Mouse (Mus musculus) mouse trophoblast stem cell (cell line): ENCODE measurements around the gene Timm23.
"Not testable (repeated sequence)": the region's sequence is repeated elsewhere in the genome, so short reads cannot be mapped to it uniquely, and the experiment has no call there.

Experiments
- in situ Hi-C, 2 experiments: fragments of 300-500 bp; cut with MseI, MboI; formaldehyde crosslinking; loops; 2 replicates in 1 of 2; 3 replicates in 1 of 2; pipeline ENCODE4 v1.15.1; 2025

The Timm23 gene

DNA sequence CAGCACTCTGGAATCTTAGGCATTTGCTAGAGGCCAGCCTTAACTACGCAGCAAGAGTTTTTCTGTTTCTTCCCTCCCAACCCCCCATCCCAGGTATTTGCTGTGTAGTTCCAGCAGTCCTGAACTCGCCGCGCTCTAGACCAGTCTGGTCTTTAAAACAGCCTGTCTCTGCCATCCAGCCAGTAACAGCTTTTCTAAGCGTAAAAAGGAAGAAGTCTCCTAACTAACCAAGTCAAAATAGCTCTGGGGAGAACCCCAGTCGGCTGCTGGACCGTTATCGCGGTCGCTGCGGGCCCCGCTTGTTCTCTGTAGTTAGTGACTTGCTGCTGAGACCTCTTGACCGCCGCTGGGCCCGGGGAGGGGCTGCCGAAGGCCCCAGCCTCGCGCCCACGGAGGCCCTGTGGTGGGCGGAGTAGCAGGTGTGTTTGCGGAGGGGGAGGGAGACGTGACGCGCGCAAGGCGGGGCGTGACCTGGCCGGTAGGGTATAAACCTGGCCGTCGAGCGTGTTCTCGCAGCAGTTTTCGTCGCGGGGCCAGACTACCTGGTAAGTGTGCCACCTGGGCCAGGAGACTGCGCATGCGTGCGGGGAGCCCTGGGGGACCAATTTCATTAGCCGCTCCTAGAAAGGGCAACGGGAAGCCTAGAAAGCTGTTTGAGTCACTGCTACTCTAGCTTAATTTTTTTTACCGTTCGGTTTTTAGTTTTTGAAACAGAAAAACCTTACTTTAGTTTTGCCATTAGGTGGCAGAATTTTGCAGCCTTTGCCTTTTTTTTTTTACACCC is 36.2 kb downstream of the Timm23 start:
- in situ Hi-C loops = no loop called here

DNA sequence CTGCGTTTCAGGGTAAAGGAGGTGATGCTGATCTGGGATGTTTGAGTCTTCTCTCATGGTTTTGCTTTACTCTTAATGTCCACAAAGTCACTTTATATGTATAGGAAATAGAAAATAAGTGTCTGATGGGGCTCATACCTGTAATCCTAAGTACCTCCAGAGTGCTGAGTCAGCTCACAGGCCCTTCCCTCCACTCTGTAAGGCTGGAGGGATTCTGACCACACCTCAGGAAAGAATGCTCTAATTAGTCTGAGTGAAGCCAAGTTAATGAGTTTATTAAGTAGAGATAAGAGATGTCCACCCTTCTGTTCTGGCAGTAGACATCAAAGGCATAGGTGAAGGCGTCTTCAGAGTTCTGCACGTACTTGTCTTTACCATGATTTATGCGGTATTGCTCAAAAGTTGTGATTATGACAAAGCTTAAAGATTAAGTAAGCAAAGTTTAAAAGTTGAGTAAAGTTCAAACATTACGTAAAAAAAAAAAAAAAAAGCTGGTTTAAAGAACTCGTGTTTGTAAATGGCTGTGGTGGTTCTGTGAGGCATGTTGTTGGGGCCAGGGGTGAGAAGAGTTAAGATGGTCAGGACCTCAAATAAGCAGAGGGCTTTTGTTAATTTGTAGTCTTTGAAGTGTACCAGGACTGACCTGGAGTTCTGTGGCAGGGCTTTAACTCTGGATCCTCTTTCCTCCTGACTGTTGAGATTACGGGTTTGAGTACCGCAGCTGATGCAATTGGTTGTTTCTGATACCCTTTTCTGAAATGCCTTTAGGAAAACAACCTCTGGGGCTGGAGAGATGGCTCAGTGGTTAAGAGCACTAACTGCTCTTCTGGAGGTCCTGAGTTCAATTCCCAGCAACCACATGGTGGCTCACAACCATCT is 37.3 kb downstream of the Timm23 start:
- in situ Hi-C loops = no loop called here

GRCm38 (mm10) chr14:32163203-32163888 is 38.4 kb downstream of the Timm23 start:
- in situ Hi-C loops = no loop called here

GRCm38 (mm10) chr14:32162231-32162630 is 39.5 kb downstream of the Timm23 start:
- in situ Hi-C loops = no loop called here

DNA sequence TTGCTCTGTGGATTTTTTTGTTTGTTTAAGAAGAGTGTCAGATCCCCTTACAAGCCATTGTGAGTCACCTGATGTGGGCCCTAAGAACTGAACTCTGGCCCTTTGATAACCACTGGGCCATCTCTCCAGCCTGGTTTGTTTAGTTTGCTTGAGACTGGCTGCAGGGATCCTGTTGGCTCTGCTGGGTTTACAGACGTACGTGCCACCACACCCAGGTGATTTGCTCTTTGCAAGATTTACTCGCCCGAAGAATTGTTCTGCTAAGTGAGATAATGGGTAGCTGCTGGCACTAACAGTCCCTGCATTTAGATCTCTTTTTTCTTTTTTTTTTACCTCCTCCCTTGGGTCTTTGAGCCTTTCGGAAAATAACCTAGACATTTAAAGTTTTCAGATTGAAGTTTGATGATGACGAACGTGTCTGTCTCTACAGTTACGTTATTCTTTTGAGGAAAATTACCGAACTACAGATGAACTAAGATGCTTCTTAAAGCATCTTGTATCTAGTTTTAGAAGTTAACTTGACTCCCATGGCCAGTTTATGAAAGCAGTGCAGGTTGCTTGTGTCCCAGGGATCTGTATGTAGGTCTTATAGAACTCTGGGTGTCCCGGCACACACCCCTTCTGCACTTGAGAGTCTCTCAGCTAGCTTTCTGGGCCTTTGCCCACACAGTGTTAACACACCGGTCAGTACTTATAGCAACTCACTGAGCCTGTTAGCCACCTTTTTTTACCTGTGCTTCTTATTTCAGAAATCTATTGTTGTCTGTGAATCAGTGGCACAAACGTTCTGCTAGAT is 40.4 kb downstream of the Timm23 start:
- in situ Hi-C loops = no loop called here

DNA sequence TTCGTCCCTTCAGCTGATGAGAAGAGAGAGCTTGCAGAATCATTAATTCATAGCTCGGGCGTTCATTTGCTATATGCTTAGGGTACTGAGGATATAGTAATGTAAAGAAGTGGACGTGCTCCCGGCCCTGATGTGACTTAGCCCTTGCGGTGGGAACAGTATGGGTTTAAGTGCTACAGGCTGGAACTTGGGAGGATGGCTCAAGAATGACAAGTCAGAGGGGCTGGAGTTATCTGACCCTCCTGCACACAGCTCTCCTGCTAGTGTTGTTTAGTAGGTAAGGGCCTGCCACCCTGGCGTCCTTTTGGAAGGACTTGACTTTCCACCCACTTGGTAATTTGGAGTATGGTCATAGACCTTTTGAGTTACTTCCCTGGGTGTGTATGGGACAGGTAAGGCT is 41.1 kb downstream of the Timm23 start:
- in situ Hi-C loops = no loop called here

DNA sequence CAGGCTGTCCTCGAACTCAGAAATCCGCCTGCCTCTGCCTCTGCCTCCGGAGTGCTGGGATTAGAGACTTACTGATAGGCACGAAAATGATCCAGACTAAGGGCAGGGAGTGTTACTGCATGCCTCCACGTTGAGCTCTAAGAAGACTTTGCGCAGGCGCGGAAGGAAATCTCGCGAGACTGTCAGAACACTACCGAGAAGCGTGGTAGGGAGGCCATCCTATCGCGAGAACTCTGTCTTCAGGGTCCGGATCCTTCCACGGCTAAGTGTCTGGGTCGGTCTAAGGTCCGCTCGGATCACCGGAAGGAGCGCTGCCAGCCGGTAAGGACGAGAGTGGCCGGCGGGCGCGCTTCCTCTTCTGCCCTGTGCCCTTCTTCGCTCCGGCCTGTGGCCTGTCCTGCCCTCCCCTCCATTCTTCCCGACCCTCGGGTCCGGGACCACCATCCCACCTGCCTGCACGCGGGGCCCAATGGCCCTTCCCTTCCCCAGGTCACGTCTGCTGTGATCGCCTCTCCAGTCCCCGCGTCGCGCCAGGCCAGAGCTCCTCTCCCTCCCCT is 41.9 kb downstream of the Timm23 start, which contains the start of gene Ncoa4:
TSS of gene Ncoa4 (plus strand) at position 176 of the 557 bp plus-strand sequence.
- in situ Hi-C loops = no loop called here

- in situ Hi-C loops = no loop called here
These were observed 42.5 kb downstream of the Timm23 start for GRCm38 (mm10) chr14:32159150-32159670.

DNA sequence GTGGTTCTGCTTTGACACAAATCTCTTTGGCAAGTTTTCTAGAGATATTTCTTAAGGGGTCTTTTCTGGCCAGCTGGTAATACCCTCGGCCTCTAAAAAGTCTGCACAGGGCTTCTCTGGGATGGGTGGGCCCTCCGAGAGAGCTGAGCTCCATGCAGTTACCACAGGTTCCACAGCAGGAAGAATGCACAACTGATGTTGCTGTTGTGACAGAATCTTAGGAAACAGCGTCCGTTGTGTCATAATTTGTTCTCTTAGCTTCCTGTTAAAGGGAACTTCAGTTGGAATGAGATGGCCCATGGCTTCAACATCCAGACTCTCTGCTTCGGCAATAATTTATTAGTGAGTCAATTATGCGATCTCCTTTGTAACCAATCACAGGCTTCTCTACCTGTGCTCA is 46.9 kb downstream of the Timm23 start:
- in situ Hi-C loops = no loop called here

GRCm38 (mm10) chr14:32153156-32153555 is 48.5 kb downstream of the Timm23 start:
- in situ Hi-C loops = no loop called here

DNA sequence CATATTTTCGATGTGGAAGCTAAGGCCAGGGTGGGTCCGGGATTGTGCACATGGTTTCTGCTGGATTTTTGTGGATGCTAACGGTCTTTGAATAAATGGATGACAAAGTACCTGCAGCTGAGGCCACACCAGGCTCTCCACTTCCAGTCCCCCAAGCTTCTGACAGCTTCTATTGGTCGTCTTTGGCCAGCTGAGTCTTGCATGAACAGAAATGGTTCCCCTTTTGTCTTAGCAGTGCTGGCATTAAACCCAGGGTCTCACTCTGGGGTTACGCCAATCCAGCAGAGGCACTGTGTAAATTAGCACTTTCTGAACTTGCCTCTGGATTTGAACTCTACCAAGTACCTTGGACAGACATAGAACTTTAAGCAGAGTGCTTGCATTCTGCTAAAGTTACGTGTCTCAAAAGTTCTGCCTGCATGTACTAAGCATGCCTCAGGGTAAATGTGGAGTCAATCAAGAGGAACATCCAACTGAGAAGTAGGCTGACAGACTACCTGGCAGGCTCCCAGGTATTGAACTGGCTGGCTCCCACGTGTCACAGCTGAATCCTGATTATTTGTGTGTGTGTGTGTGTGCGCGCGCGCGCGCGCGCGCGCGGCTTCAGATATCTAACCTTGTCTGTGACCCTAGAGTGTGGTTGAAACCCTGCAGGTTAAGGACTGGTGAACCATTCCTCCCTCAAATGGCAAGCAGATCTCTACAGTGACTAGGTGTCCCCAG is 49.3 kb downstream of the Timm23 start:
- in situ Hi-C loops = no loop called here

DNA sequence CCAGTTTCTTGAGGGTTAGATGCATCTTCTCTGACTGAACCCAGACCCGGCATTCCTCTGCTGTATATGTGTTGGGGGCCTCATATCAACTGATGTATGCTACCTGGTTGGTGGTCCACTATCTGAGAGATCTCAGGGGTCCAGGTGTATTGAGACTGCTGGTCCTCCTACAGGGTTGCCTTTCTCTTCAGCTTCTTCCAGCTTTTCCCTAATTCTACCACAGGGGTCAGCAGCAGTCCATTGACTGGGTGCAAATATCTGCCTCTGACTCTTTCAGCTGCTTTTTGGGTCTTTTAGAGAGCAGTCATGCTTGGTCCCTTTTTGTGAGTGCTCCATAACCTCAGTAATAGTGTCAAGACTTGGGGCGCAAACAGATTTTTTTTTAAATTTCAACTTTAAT is 50.8 kb downstream of the Timm23 start:
- in situ Hi-C loops = no loop called here

DNA sequence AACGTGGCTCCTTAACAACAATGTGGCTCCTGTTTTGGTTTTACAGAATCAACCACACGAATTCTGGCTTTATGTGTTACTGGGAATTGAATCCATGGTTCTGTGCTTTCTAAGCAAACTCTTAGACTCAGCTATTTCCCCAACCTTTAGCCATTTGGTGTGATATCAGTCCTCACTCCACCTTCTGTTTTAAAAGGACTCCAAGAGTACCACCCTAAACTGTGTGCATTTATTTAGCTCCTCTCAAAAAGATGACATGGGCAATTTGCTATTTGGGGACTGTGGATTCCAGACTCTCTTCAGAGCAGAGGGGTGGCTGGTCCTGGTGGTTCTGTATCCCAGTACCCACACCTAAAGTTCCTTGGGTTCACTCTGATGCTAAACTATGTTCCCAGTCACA is 55.1 kb downstream of the Timm23 start:
- in situ Hi-C loops = no loop called here

DNA sequence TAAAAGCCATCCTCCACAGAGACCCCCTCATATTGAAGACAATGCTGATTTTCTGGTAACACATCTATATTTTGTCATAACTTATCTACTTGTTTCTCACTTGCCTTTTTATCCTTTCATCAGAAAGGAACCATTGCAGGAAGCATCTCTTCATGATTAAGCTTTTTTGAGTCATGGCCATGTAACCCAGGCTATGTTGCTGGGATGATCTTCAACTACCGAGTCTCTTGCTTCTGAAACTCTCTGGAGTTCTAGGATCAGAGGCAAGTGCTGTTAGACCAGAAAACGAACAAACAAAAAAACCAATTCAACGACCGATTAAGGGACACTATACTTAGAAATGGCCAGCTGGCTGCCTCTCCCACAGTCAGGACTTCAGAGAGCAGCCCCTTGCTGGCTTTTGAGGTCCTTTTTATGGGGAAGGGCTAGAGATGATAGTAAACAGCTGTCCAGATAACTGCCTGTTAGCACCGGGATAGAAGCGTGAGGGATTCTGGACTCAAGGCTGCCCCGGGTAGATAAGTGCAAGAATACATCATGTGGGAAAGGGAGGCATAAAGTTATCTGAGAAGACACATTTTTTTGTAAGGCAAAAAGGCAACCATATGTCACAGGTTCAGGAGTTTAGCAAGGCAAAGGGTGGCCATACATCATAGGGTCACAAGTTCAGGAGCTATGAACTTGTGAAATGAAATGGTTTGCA is 55.7 kb downstream of the Timm23 start:
- in situ Hi-C loops = no loop called here

- in situ Hi-C loops = no loop called here
These were observed 56.3 kb downstream of the Timm23 start for GRCm38 (mm10) chr14:32145401-32145800.

DNA sequence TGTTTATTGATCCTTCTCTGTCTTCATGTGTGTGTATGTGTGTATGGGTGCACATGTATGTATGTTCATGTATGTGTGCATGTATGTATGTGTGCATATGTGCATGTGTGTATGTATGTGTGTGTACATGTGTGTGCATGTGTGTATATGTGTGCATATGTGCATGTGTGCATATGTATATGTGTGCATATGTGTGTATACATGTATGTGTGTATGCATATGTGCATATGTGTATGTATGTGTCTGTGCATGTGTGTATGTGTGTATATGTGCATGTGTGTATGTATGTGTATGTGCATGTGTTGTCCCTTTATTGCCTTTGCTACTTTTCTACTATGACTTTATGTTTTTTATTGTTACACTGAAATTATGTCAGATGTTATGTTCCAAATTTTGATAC is 57.0 kb downstream of the Timm23 start:
- in situ Hi-C loops = no loop called here

DNA sequence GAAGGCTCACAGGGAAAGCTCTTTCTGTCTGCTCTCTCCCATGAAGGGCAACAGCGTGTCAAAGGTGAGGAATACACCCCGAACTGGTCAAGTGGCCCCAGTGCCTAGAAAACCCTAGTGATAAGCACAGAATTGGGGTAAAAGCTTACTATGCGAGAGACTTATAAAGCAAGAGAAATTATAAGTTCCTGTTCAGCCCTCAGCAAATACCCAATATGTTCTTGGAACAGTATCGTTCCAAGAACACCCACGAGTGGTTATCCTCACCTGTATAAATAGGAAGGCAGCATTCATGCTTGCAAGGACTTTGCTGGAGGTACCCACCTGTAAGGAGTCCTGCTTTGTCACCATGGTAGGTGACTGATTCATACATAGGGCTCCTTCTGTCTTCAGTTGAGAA is 60.0 kb downstream of the Timm23 start, which contains the start of gene Msmb:
TSS of gene Msmb (plus strand) at position 301 of the 400 bp plus-strand sequence.
- in situ Hi-C loops = no loop called here

DNA sequence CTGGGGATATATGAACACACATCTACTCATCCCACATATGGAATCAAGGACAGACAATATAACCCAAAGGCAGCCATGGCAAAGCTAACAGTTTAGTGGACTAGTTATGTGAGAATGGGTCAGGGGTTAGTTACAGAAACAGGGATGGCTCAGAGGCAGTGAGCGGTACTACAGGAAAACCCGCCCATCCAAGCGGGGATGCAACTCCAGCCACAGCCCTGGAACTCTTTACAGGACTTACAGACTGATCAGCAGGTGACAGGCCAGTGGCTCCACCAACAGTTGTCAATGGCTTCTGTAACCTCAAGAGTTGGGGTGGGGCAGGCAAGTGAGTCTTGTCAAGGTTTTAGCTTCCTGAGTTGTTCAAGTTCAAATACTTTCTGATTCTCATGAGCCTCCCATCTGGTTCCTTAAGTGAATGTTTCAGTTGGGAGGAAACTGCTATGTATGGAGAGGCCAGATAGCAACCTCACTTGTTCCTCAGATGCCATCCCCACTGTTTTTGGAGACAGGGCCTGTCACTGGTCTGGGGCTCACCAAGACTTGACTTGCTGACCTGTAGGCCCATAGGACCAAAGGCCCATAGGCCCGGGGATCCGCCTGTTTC is 61.2 kb downstream of the Timm23 start:
- in situ Hi-C loops = no loop called here

- in situ Hi-C loops = not testable (repeated sequence)
These were observed 65.2 kb downstream of the Timm23 start for GRCm38 (mm10) chr14:32136467-32136866.
